Mouse (Mus musculus): ENCODE data around the gene Stat5a. TPM values are rescaled to one million over a fixed set of nuclear protein-coding genes. Genes with fewer than 3 reads are reported as not detected.

Stat5a gene
- total and polyA plus RNA-seq, 3 experiments = 17.5 to 23.6 (median 23.0) TPM

- dilution Hi-C loops (cut with MboI; ENCODE audit: extremely low pct_ligation_motif_present, extremely low pct_unique_long_range_greater_than_20kb, low sequenced_read_pairs) = no loop called here
- no peak for DNase-seq (ENCODE audit: extremely low read depth)
- peaks cover 60 to 84% of the 10 kb centered on the region in 2 experiments for H3K36me3 ChIP-seq (replicated peaks in 1 of 2; ENCODE audit: control insufficient read depth in 1 of 2, insufficient read depth in 1 of 2, low read length in 1 of 2)
Measured at GRCm38 (mm10) chr11:100894146-100894918, 35.2 kb downstream of the Stat5a start.

DNA sequence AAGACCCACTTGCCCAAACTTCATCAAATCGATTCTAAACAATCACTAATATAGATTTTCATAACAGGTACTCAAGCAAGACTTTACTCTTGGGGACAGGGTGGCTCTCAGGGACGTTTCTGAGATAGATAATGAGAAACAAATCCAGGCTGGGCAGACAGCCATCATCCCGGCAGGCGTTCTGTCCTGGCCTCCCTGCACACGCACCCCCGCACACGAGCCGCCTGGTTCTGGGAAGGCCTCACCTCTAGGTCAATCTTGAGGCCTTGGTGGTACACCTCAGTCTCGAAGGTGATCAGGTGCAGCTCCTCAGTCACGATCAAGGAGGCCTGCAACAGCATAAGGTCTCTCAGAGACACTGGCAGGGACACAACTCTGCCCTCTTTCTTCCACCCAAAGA is 36.9 kb downstream of the Stat5a start:
- DNase-seq (ENCODE audit: extremely low read depth) = no peak
- no peaks in the 10 kb centered on the region for H3K79me2 ChIP-seq (replicated peaks; ENCODE audit: control insufficient read depth, extremely low read depth, insufficient read depth, poor library complexity, severe bottlenecking)
- H3K9ac ChIP-seq (ENCODE audit: insufficient read depth, low read depth) = no peak overlapping the region
- H3K4me3 ChIP-seq (replicated peaks in 1 of 3; ENCODE audit: low read depth in 2 of 3, low read length in 2 of 3, poor library complexity in 1 of 3) = no peak overlapping the region
- H3K27ac ChIP-seq (ENCODE audit: insufficient read depth, low read depth) = no peak overlapping the region; the same call in 1 of the 2 replicates
- H3K9me3 ChIP-seq (replicated peaks; ENCODE audit: low read length) = no peaks in the 10 kb centered on the region
- TF ChIP-seq ZMIZ1 (IDR thresholded peaks at IDR 0.05; ENCODE audit: low read depth, low read length) (no peak), RCOR1 (conservative IDR thresholded peaks at IDR 0.05; ENCODE audit: low read depth, low read length) (no peak), SIN3A (IDR thresholded peaks at IDR 0.05; ENCODE audit: low read length) (no peak), TBP (conservative IDR thresholded peaks at IDR 0.05; ENCODE audit: low read depth, low read length) (no peak), CTCF (conservative IDR thresholded peaks at IDR 0.05 in 1 of 2, IDR thresholded peaks at IDR 0.05 in 1 of 2; ENCODE audit: low read depth in 2 of 2, low read length in 2 of 2) (no peak), CHD2 (IDR thresholded peaks at IDR 0.05; ENCODE audit: low read length) (no peak), TCF12 (IDR thresholded peaks at IDR 0.05; ENCODE audit: low read depth, low read length) (no peak), ZKSCAN1 (IDR thresholded peaks at IDR 0.05; ENCODE audit: borderline replicate concordance, low read depth, low read length) (no peak), ELF1 (IDR thresholded peaks at IDR 0.05; ENCODE audit: low read depth, low read length) (no peak), MYC (IDR thresholded peaks at IDR 0.05; ENCODE audit: low read depth, low read length) (no peak), MEF2A (IDR thresholded peaks at IDR 0.05; ENCODE audit: borderline replicate concordance, low read depth, low read length) (no peak), RAD21 (IDR thresholded peaks at IDR 0.05; ENCODE audit: low read depth, low read length) (no peak), JUN (IDR thresholded peaks at IDR 0.05; ENCODE audit: insufficient read depth, low read depth, low read length) (no peak), USF2 (conservative IDR thresholded peaks at IDR 0.05; ENCODE audit: low read depth, low read length) (no peak), PAX5 (IDR thresholded peaks at IDR 0.05; ENCODE audit: low read length) (no peak), MAFK (IDR thresholded peaks at IDR 0.05; ENCODE audit: insufficient replicate concordance, low read length) (no peak)
- H3K27me3 ChIP-seq (replicated peaks) = no peaks in the 10 kb centered on the region
- peaks cover 51 to 78% of the 10 kb centered on the region in 2 experiments for H3K36me3 ChIP-seq (replicated peaks in 1 of 2; ENCODE audit: control insufficient read depth in 1 of 2, insufficient read depth in 1 of 2, low read length in 1 of 2)
- in situ Hi-C loops (cut with MboI; ENCODE audit: low pct_ligation_motif_present, low pct_unique_long_range_greater_than_20kb, low sequenced_read_pairs) = no loop called here
- H3K4me2 ChIP-seq (ENCODE audit: insufficient read depth, low read depth, poor library complexity, severe bottlenecking) = no peak overlapping the region
- H3K4me1 ChIP-seq (ENCODE audit: control insufficient read depth in 1 of 2, insufficient read depth in 2 of 2) = peaks cover 25 to 52% of the 10 kb centered on the region in 2 experiments
- dilution Hi-C loops (cut with MboI; ENCODE audit: extremely low pct_ligation_motif_present, extremely low pct_unique_long_range_greater_than_20kb, low sequenced_read_pairs) = no loop called here

More at GRCm38 (mm10) chr11:100894146-100894918, 35.2 kb downstream of the Stat5a start:
- H3K27me3 ChIP-seq (replicated peaks) = no peaks in the 10 kb centered on the region
- H3K9ac ChIP-seq (ENCODE audit: insufficient read depth, low read depth) = no peak overlapping the region
- no peak overlapping the region for H3K4me2 ChIP-seq (ENCODE audit: insufficient read depth, low read depth, poor library complexity, severe bottlenecking)
- no peaks in the 10 kb centered on the region for H3K79me2 ChIP-seq (replicated peaks; ENCODE audit: control insufficient read depth, extremely low read depth, insufficient read depth, poor library complexity, severe bottlenecking)
- no peak overlapping the region for H3K4me3 ChIP-seq (replicated peaks in 1 of 3; ENCODE audit: low read depth in 2 of 3, low read length in 2 of 3, poor library complexity in 1 of 3)
- in situ Hi-C loops (cut with MboI; ENCODE audit: low pct_ligation_motif_present, low pct_unique_long_range_greater_than_20kb, low sequenced_read_pairs) = loop anchor here (5.0 kb wide), 1 partner anchor 63 kb away; no protein-coding TSS in a partner anchor
- H3K4me1 ChIP-seq (ENCODE audit: control insufficient read depth in 1 of 2, insufficient read depth in 2 of 2) = peaks cover 25 to 40% of the 10 kb centered on the region in 2 experiments
- TF ChIP-seq ZNF384 (IDR thresholded peaks at IDR 0.05; ENCODE audit: low read depth, low read length) (no peak), MXI1 (IDR thresholded peaks at IDR 0.05; ENCODE audit: low read depth, low read length) (no peak), KAT2A (IDR thresholded peaks at IDR 0.05; ENCODE audit: insufficient replicate concordance, low read length) (no peak), GABPA (IDR thresholded peaks at IDR 0.05; ENCODE audit: insufficient replicate concordance, low read depth, low read length) (no peak), CTCF (conservative IDR thresholded peaks at IDR 0.05 in 1 of 2, IDR thresholded peaks at IDR 0.05 in 1 of 2; ENCODE audit: low read depth in 2 of 2, low read length in 2 of 2) (no peak), POLR2A (IDR thresholded peaks at IDR 0.05; ENCODE audit: low read depth, low read length) (no peak), POLR2AphosphoS2 (IDR thresholded peaks at IDR 0.05; ENCODE audit: low read depth, low read length) (no peak), MYC (IDR thresholded peaks at IDR 0.05; ENCODE audit: low read depth, low read length) (no peak)
- no peak overlapping the region for H3K27ac ChIP-seq (ENCODE audit: insufficient read depth, low read depth)
- H3K9me3 ChIP-seq (replicated peaks; ENCODE audit: low read length) = no peaks in the 10 kb centered on the region
